Mouse (Mus musculus): Measurements from ENCODE around the gene Cdh5.

The Cdh5 gene

DNA sequence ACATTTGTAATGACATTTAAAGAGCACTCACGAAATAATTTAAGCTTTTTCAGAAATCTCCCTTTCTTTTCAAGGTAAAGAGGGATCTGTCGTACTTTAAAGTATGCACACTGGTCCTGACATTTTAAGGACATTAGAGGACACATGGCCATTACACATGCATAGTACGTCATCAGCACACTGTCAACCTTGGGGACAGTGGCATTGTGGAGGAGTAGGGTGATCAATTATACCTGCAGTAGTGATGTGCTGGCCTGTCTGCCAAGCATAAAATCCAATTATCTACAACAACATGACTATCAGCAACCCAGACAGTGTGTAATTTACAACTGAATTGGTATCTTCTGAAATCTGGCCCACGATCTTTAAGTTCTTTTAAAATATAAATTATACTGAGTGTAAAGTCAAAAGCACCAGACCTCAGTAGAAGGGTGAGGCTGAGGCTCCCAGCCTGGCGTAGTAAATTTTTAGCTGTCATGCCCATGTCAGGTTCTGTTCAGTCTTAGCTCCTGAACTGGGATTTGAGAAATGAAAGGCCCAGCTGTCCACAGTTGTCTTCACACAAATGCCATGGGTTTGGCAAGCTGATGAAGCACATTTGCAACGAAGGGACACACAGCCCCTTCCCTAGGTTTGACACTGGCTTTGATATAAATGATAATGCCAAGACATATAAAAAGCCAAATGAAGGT is 89.5 kb downstream of the Cdh5 start:
- no peak for DNase-seq (ENCODE audit: low spot score)

DNA sequence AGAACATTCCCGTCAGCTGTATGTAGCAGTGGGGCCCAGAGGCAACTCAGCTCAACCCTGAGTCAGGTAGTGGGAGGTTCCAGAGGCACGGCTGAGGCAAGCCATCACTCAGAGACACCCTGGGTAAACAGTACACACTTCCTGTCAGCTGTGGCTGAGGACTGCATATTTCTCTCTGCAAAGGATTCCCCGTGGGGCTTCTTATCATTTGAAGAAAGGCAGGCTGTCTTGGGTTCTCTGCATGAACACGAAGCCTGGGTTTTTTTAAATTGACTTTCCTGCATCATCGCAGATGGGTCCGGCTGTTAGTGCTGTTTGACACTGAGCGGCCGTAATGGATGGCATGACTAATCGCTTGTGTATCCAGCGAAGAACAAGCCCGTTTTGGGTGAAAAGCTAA is 90.1 kb downstream of the Cdh5 start:
- DNase-seq (ENCODE audit: low spot score), result no peak

All from left cerebral cortex, adult 11 months (tissue).